Mouse (Mus musculus) lung, postnatal 0 days (tissue): ENCODE data around the gene Abcc6.

Source experiments
- CTCF ChIP-seq: IDR thresholded peaks from 2 replicates; pipeline ENCODE4 v1.5.1; 2016; ENCODE audit warnings: antibody characterized with exemption, mild to moderate bottlenecking
- EP300 ChIP-seq: IDR thresholded peaks from 2 replicates; pipeline ENCODE4 v1.6.1; 2016; ENCODE audit warnings: antibody characterized with exemption, mild to moderate bottlenecking, control low read depth

GRCm38 (mm10) chr7:46052161-46052821 lies 22.2 kb upstream of the Abcc6 start:
- peak; percentile 41 for TF ChIP-seq CTCF
- TF ChIP-seq EP300: no peak
